Mouse (Mus musculus): ENCODE measurements around the gene Wwox. TPM values are rescaled to one million over a fixed set of nuclear protein-coding genes. Genes with fewer than 3 reads are reported as not detected.

The Wwox gene
- polyA plus RNA-seq, 1 experiment from 2014 or later: 9.9 TPM

DNA sequence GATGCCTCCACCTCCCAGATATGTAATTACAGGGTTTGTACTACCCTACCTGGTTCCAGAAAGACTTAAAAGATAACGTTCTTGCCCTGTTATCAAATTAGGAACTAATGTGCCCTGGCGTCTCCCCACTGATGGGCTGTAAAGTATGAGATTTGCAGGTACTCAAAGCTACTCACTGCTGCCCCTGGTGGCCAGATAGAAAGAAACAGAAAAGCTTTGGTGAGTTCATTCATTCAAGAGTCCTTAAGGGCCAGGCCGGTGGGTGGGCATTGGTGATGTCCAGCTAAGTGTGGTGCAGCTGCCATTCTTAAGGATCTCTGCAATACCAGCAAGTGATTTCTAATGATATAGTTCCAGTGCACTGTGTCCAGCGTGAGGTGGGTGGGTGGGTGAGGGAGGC, 2.2 kb downstream of the Wwox start:
- no peaks in the 10 kb centered on the region for H3K9me3 ChIP-seq
- peaks cover 17% of the 10 kb centered on the region for H3K4me1 ChIP-seq
- DNase-seq (ENCODE audit: low spot score): peak; percentile 50
- H3K27ac ChIP-seq (replicated peaks): no peak overlapping the region
- 83% methylated on average over 4 of the region's 4 CpGs for WGBS
- H3K27me3 ChIP-seq (replicated peaks; ENCODE audit: low read depth, poor library complexity, severe bottlenecking): no peaks in the 10 kb centered on the region
- H3K36me3 ChIP-seq (replicated peaks): no peaks in the 10 kb centered on the region
- no peak overlapping the region for H3K4me3 ChIP-seq

DNA sequence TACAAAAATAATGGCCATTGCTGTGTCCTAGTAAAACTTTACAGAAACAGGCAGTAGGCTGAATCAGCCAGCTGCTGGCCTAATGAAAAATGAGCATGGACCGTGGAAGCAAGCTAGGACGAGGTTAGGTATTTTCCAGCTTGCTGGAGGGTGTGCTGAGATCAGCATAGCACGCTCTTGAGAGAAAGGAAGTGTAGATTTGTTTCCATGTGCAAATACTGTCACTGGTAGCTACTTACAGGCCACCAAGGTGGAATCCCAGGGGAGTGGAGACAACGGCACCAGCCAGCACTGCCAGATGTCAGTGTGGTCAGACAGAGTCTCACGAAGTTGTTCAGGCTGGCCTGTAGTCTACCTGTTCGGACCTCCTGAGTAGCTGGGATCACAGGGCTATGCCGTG, 7.4 kb downstream of the Wwox start:
- H3K27ac ChIP-seq (replicated peaks): no peak overlapping the region
- DNase-seq (ENCODE audit: low spot score): no peak
- no peak overlapping the region for H3K4me3 ChIP-seq
- 82% methylated on average over 7 of the region's 7 CpGs for WGBS
- peaks cover 20% of the 10 kb centered on the region for H3K4me1 ChIP-seq
- H3K36me3 ChIP-seq (replicated peaks): peaks cover 12% of the 10 kb centered on the region
- H3K9me3 ChIP-seq: no peaks in the 10 kb centered on the region
- no peaks in the 10 kb centered on the region for H3K27me3 ChIP-seq (replicated peaks; ENCODE audit: low read depth, poor library complexity, severe bottlenecking)

DNA sequence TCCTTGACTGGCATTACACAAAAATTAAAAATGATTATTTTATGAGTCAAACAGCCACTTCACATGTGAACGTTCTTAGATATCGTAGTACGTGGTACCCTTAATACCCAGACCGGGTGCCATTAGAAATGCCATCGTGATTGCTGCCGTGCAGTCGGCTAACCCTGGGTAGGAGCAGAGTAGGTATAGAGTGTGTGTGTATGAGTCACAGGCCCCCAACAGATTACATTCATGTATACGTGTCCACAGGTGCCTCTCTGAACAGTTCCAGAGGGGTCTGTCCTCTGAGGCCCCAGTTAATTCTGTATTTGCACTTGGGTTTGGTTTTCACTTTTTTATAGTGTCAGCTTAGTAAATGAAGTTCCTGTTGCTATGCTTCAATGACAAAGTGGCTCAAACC, 12.8 kb downstream of the Wwox start:
- H3K27ac ChIP-seq (replicated peaks): no peak overlapping the region
- H3K27me3 ChIP-seq (replicated peaks; ENCODE audit: low read depth, poor library complexity, severe bottlenecking): no peaks in the 10 kb centered on the region
- no peaks in the 10 kb centered on the region for H3K9me3 ChIP-seq
- 88% methylated on average over 8 of the region's 8 CpGs for WGBS
- peaks cover 12% of the 10 kb centered on the region for H3K36me3 ChIP-seq (replicated peaks)
- H3K4me1 ChIP-seq: peaks cover 33% of the 10 kb centered on the region
- no peak overlapping the region for H3K4me3 ChIP-seq
- no peak for DNase-seq (ENCODE audit: low spot score)

DNA sequence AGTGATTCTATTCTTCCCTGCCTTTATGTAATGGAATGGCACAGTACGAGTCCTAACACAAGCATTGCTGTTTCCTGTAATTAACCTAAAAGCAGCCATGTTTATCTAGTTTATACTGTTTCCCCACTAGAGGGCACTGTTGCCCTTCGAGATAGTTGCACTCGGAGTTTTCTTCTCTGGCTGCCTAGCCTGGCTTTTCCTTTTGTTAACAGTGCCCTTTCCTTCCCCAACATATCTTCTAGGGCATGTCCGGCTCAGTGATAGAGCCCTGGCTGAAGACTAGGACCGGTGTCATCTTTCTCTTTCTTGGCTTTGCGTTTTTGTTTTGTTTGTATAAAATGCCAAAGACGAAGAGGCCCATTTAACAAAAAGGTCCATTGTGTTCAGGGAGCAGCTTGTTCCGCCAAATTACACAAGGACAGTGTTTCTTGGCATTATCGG, 13.3 kb downstream of the Wwox start:
- peak overlapping the region; percentile 65 for H3K27ac ChIP-seq (replicated peaks)

DNA sequence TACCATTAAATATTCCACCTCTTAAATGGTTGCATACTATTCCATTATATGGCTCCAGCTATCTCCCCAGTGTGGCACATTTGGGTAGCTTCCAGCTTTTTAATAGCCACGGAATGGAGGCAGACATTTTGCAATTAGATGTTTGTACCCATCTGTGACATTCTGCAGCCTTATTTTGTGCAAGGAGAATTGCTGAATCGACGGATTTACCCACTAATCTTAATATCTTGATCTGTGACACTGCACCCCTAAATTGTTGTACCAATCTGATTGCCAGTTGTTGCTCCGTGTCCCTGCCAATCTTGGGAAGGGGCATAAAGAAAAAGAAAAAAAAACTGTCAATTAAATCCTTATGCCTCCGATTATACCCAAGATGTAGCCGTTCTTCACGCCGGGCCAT, 15.8 kb downstream of the Wwox start:
- H3K27ac ChIP-seq (replicated peaks): no peak overlapping the region

More for the DNA sequence above, 13.3 kb downstream of the Wwox start:
- peak; percentile 75 for DNase-seq (ENCODE audit: low spot score)
- Histone ChIP-seq H3K4me1 (peaks cover 33% of the 10 kb centered on the region), H3K27me3 (replicated peaks; ENCODE audit: low read depth, poor library complexity, severe bottlenecking) (no peaks in the 10 kb centered on the region), H3K9me3 (no peaks in the 10 kb centered on the region), H3K4me3 (no peak overlapping the region), H3K36me3 (replicated peaks) (peaks cover 12% of the 10 kb centered on the region)
- 5% methylated on average over 9 of the region's 9 CpGs for WGBS

DNA sequence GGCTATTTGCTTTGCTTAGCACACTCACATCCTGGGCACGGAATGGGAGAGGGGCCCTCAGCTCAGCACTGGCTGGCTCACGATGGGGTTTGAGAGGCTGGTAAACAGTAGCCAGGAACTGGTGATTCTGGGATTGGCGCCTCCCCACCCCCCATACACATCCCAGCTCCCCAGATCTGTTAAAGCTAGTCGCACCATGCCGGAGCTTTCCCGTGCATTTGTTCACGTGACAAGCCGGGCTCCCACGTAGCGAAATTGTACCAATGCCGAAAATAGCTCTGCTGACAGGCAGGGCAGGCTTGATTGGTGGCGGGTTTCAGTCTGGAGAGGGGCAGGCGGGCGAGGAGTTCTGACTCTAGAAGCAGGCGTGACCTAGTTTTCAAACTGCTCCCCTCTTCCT, 16.5 kb downstream of the Wwox start:
- no peaks in the 10 kb centered on the region for H3K36me3 ChIP-seq (replicated peaks)
- 76% methylated on average over 15 of the region's 15 CpGs for WGBS
- H3K4me1 ChIP-seq: peaks cover 22% of the 10 kb centered on the region; the same call in 1 of the 2 replicates
- no peaks in the 10 kb centered on the region for H3K9me3 ChIP-seq
- no peaks in the 10 kb centered on the region for H3K27me3 ChIP-seq (replicated peaks; ENCODE audit: low read depth, poor library complexity, severe bottlenecking)
- no peak for DNase-seq (ENCODE audit: low spot score)
- no peak overlapping the region; the same call in 1 of the 2 replicates for H3K27ac ChIP-seq (replicated peaks)
- H3K4me3 ChIP-seq: no peak overlapping the region

More for the DNA sequence above, 15.8 kb downstream of the Wwox start:
- WGBS: 93% methylated on average over 8 of the region's 8 CpGs
- no peaks in the 10 kb centered on the region for H3K9me3 ChIP-seq
- H3K27me3 ChIP-seq (replicated peaks; ENCODE audit: low read depth, poor library complexity, severe bottlenecking): no peaks in the 10 kb centered on the region
- peaks cover 28% of the 10 kb centered on the region for H3K4me1 ChIP-seq
- no peak for DNase-seq (ENCODE audit: low spot score)
- no peak overlapping the region for H3K4me3 ChIP-seq
- H3K36me3 ChIP-seq (replicated peaks): no peaks in the 10 kb centered on the region

DNA sequence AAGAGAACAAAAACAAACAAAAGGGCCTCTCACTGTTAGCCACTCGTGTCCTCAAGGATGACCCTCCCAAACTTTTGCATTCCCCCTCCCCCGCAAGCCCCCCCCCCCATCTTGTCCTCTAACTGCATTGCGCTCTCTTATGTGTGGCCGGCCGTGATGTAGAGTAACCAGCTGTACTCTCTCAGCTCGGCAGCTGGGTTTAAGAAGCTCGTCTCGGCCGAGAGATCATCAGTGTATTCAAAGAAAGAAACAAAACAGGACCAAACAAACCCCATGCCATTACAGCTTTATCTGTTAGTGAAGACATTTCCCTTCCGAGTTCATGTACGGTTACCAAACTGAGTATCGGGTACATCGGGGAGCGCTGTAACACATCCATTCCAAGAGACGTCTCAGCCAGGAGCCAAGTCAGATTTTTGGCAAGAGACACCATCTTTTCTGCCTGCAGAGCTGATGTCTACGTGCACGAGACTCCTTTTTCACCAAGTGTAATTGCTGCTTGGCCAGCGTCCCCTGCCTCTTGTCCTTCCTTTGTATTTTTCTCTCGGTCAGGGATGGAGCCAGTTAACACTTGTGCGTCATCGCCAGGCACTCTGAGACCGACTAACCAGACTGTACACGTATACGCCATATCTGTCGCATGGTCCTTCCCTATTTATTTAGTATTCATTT, 18.8 kb downstream of the Wwox start:
- Histone ChIP-seq H3K4me1 (peaks cover 14% of the 10 kb centered on the region), H3K27ac (replicated peaks) (no peak overlapping the region), H3K36me3 (replicated peaks) (no peaks in the 10 kb centered on the region), H3K9me3 (no peaks in the 10 kb centered on the region), H3K4me3 (no peak overlapping the region), H3K27me3 (replicated peaks; ENCODE audit: low read depth, poor library complexity, severe bottlenecking) (no peaks in the 10 kb centered on the region)
- WGBS: 80% methylated on average over 25 of the region's 25 CpGs
- DNase-seq (ENCODE audit: low spot score): no peak

DNA sequence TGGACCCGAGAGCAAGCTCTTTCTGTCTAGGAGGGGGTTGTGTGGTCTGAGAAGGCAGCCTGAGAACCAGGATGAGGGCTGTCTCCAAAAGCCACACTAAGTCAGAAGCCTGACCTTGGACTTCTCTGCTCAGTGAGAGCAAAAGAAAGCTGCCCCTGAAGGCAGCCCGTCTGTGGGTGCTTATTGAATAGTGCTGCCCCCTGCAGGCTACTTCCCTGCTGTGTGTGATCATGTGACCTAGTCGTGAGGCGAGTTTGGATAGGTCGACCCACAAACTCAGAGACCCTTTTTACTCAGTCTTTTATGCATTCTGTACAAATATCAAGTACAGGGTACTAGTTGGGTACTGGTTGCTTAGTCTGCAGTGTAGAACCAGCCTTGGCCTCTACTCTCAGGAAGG, 21.1 kb downstream of the Wwox start:
- Histone ChIP-seq H3K4me1 (peaks cover 11% of the 10 kb centered on the region), H3K36me3 (replicated peaks) (no peaks in the 10 kb centered on the region), H3K27me3 (replicated peaks; ENCODE audit: low read depth, poor library complexity, severe bottlenecking) (no peaks in the 10 kb centered on the region), H3K27ac (replicated peaks) (no peak overlapping the region), H3K9me3 (no peaks in the 10 kb centered on the region), H3K4me3 (no peak overlapping the region)
- DNase-seq (ENCODE audit: low spot score): peak; percentile 20
- WGBS: 71% methylated on average over 5 of the region's 5 CpGs

DNA sequence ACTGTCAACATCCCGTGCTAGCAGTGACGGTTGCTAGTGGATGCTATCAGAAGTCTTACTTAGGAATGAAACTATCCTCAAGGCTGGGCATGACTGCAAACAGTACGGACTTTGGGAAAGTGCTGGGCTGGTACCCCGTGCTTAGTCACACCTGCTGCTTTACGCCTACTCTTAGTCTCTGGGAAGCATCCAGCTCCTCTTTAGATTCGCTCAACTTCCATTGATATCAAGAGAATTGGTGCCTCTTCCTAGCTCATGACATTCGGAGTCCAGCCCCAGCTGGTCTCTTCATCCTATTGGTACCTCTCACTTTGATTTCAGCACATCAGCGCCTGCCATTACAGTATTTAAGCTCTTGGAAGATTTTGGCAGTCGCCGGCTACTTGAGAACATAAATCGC, 23.1 kb downstream of the Wwox start:
- Histone ChIP-seq H3K27me3 (replicated peaks; ENCODE audit: low read depth, poor library complexity, severe bottlenecking) (no peaks in the 10 kb centered on the region), H3K4me1 (peaks cover 5% of the 10 kb centered on the region; the same call in 1 of the 2 replicates), H3K36me3 (replicated peaks) (no peaks in the 10 kb centered on the region), H3K9me3 (no peaks in the 10 kb centered on the region), H3K4me3 (no peak overlapping the region), H3K27ac (replicated peaks) (no peak overlapping the region)
- WGBS: 93% methylated on average over 11 of the region's 11 CpGs
- no peak for DNase-seq (ENCODE audit: low spot score)

DNA sequence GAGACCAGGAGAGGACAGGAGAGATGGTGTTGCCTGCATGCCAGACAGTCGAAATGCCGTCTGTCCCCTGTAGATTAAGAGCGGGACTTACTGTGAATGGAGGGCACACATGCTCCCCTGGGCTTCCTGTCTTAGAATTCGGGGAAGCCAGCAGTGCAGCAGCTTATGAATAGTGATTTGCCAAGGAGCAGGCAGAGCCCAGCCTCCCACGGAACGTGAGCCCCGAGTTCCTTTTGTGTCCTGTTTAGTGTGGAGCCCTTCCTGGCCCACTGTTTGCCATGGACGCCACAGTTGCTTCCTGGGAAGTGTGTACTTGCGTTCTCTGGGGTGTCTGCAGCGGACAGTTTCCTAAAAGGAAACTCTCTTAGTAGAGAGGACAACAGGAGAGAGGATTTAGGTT, 23.9 kb downstream of the Wwox start:
- WGBS: 73% methylated on average over 10 of the region's 10 CpGs
- H3K27ac ChIP-seq (replicated peaks): no peak overlapping the region
- H3K4me1 ChIP-seq: peaks cover 5% of the 10 kb centered on the region; the same call in 1 of the 2 replicates
- no peaks in the 10 kb centered on the region for H3K27me3 ChIP-seq (replicated peaks; ENCODE audit: low read depth, poor library complexity, severe bottlenecking)
- no peaks in the 10 kb centered on the region for H3K36me3 ChIP-seq (replicated peaks)
- no peaks in the 10 kb centered on the region for H3K9me3 ChIP-seq
- no peak overlapping the region for H3K4me3 ChIP-seq
- DNase-seq (ENCODE audit: low spot score): no peak

DNA sequence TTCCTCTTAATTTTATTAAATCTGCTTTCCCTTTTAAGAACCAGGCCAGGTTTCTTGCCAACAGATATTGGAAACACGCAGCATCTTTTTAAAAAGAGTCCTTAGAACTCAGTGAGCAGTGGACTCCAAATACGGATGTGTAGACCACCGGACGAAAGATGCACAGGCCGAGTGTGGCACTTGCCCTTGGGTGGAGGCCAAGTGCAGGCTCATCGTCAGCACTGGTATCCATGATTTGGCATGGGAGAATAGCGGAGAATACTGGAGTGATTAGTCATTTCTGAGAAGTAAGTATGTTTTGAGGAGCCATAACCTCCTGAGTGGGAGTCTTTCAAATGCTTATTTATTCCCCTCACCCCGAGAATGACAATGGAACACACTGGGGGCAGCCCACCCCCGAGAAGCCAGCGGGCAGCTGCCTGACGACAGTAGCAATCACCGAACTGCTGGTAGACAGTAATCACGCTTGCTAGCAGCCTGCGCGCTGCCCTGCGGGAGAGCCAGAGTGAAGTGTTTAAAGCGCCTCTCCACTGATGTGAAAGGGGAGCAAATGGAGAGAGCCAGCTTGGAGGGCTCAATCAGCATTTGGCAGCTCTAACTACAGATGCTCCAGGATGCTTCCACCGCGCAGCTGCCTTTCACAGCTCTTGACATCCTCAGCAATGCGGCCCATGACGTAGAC, 29.2 kb downstream of the Wwox start:
- Histone ChIP-seq H3K36me3 (replicated peaks) (peaks cover 10% of the 10 kb centered on the region), H3K9me3 (no peaks in the 10 kb centered on the region), H3K4me3 (no peak overlapping the region), H3K27ac (replicated peaks) (no peak overlapping the region), H3K4me1 (no peaks in the 10 kb centered on the region), H3K27me3 (replicated peaks; ENCODE audit: low read depth, poor library complexity, severe bottlenecking) (no peaks in the 10 kb centered on the region)
- no peak for DNase-seq (ENCODE audit: low spot score)
- WGBS: 89% methylated on average over 21 of the region's 21 CpGs

DNA sequence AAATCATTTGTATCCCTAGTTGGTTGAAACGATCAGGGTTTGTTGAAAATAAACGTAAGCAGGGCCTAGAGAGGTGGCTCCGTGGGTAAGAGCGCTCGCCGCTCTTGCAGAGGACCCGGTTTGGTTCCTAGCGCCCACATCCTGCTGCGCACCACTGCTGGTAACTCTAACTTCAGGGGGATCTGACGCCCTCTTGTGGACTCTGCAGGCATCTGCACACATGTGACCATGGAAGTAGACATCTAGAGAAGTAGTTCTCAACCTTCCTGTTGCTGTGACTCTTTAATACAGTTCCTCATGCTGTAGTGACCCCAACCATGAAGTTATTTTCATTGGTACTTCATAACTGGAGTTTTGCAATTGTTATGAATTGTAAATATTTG, 29.7 kb downstream of the Wwox start:
- no peaks in the 10 kb centered on the region for H3K27me3 ChIP-seq (replicated peaks; ENCODE audit: low read depth, poor library complexity, severe bottlenecking)
- 95% methylated on average over 10 of the region's 10 CpGs for WGBS
- DNase-seq (ENCODE audit: low spot score): no peak
- H3K4me3 ChIP-seq: no peak overlapping the region
- no peak overlapping the region for H3K27ac ChIP-seq (replicated peaks)
- no peaks in the 10 kb centered on the region for H3K9me3 ChIP-seq
- H3K4me1 ChIP-seq: no peaks in the 10 kb centered on the region
- H3K36me3 ChIP-seq (replicated peaks): peaks cover 10% of the 10 kb centered on the region

DNA sequence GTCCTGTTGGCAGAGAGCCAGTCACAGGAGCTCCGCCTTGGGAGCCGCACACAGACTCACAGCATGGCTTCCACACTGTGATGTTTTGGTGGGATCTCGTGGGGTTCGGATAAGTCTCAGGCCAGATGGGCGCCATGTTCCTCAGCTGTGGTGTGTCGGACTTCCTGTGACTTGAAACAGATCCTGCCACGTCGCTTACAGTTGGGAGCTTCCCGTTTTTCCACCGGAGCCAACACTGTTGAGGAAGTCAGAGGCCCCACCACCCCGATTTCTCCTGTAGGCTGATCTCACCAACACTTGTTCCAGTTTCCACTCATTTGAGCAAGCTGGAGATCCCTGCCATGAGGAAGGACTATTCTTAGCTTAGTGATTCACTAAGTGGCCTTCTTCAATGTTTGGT, 34.1 kb downstream of the Wwox start:
- DNase-seq (ENCODE audit: low spot score): no peak
- Histone ChIP-seq H3K27ac (replicated peaks) (no peak overlapping the region), H3K27me3 (replicated peaks; ENCODE audit: low read depth, poor library complexity, severe bottlenecking) (no peaks in the 10 kb centered on the region), H3K9me3 (no peaks in the 10 kb centered on the region), H3K4me3 (no peak overlapping the region), H3K4me1 (no peaks in the 10 kb centered on the region), H3K36me3 (replicated peaks) (peaks cover 10% of the 10 kb centered on the region)
- 97% methylated on average over 11 of the region's 11 CpGs for WGBS

All from embryonic facial prominence, embryonic 10.5 days (tissue).